Mouse (Mus musculus) testis, adult 2 months (tissue): ENCODE measurements at regions not wholly inside any gene's neighbourhood (a gene's known extent, or its start where the extent isn't known, plus 50 kb on each side); places are given as distances from the start of the nearest gene placed in this dataset.

ENCODE experiments used
- CTCF ChIP-seq: fragments of 200-500 bp; IDR thresholded peaks from 2 replicates; pipeline ENCODE4 v1.5.1; 2012; ENCODE audit warnings: low read depth, mild to moderate bottlenecking, inconsistent platforms, low read length, moderate library complexity; ENCODE audit not compliant: control insufficient read depth, insufficient read depth, insufficient replicate concordance
- POLR2A ChIP-seq: fragments of 200-500 bp; IDR thresholded peaks from 2 replicates; pipeline ENCODE4 v1.6.1; 2012; ENCODE audit warnings: low read depth, mild to moderate bottlenecking, inconsistent platforms, low read length, moderate library complexity; ENCODE audit not compliant: control insufficient read depth

DNA sequence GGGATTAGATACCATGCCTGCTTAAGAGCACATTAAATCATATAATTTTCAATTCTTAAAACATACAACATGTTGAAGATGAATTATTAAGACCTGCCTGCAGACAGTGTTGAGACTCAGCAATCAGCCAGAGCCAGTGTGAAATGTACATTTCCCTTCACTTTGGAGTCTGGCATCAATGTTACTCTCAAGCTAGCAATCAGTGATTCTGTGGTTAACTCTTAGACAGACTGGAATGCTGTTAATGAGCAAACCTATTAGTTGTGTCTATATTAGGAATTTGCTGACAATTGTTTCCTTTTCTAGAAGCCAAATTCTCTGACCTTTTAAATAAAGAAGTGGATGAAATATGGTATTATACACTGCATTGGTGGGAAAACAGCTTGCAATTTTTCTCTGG, 342.4 kb upstream of the Nectin3 start:
- TF ChIP-seq POLR2A (no peak), CTCF (no peak)
